Mouse (Mus musculus) small intestine, adult 2 months (tissue): ENCODE measurements around the gene Slc30a7. TPM values are rescaled to one million over a fixed set of nuclear protein-coding genes. Genes with fewer than 3 reads are reported as not detected.

Source experiments
- H3K27ac ChIP-seq: fragments of 200-500 bp; 2 replicates; pipeline ENCODE4 v1.5.1; 2012; ENCODE audit warnings: low read depth, low read length, control low read depth, inconsistent platforms; ENCODE audit not compliant: insufficient read depth
- H3K27me3 ChIP-seq: fragments of 200-500 bp; 2 replicates; pipeline ENCODE4 v1.6.1; 2012; ENCODE audit warnings: mild to moderate bottlenecking, moderate library complexity, low read length, inconsistent platforms; ENCODE audit not compliant: control insufficient read depth, insufficient read depth
- H3K36me3 ChIP-seq: fragments of 200-500 bp; 2 replicates; pipeline ENCODE4 v1.6.1; 2012; ENCODE audit warnings: mild to moderate bottlenecking, low read length, control low read depth, inconsistent platforms; ENCODE audit not compliant: control insufficient read depth, insufficient read depth
- H3K4me1 ChIP-seq: fragments of 200-500 bp; 2 replicates; pipeline ENCODE4 v1.6.1; 2012; ENCODE audit warnings: low read length, inconsistent platforms, mixed read lengths; ENCODE audit not compliant: control insufficient read depth, insufficient read depth, insufficient read length
- H3K4me3 ChIP-seq: fragments of 200-500 bp; 2 replicates; pipeline ENCODE4 v1.5.1; 2012; ENCODE audit warnings: low read depth, mild to moderate bottlenecking, control low read depth, inconsistent platforms, low read length, moderate library complexity
- CTCF ChIP-seq: fragments of 200-500 bp; IDR thresholded peaks from 2 replicates; pipeline ENCODE4 v1.5.1; 2012; ENCODE audit warnings: low read depth, mild to moderate bottlenecking, control low read depth, inconsistent platforms, low read length, moderate library complexity, mixed read lengths; ENCODE audit not compliant: insufficient replicate concordance, insufficient read length; ENCODE audit errors: extremely low read depth
- POLR2A ChIP-seq: fragments of 200-500 bp; IDR thresholded peaks from 2 replicates; pipeline ENCODE4 v1.6.1; 2012; ENCODE audit warnings: low read depth, mild to moderate bottlenecking, control low read depth, inconsistent platforms, low read length, moderate library complexity
- WGBS: fragments of 180-500 bp; shearing (Covaris S2); methylation state at CpG from one replicate; pipeline ENCODE4 v1.1.7; 2018; 5-methylcytosine and 5-hydroxymethylcytosine counted together
- polyA plus RNA-seq: library from polyadenylated mRNA; depleted of rRNA; stranded (reverse); fragments of >200 nt; gene quantifications from 2 replicates; pipeline ENCODE4 v1.2.3, GENCODE M21; 2012; rRNA removed

The Slc30a7 gene
- 3.9 and 7.8 TPM in 2 replicates for polyA plus RNA-seq

DNA sequence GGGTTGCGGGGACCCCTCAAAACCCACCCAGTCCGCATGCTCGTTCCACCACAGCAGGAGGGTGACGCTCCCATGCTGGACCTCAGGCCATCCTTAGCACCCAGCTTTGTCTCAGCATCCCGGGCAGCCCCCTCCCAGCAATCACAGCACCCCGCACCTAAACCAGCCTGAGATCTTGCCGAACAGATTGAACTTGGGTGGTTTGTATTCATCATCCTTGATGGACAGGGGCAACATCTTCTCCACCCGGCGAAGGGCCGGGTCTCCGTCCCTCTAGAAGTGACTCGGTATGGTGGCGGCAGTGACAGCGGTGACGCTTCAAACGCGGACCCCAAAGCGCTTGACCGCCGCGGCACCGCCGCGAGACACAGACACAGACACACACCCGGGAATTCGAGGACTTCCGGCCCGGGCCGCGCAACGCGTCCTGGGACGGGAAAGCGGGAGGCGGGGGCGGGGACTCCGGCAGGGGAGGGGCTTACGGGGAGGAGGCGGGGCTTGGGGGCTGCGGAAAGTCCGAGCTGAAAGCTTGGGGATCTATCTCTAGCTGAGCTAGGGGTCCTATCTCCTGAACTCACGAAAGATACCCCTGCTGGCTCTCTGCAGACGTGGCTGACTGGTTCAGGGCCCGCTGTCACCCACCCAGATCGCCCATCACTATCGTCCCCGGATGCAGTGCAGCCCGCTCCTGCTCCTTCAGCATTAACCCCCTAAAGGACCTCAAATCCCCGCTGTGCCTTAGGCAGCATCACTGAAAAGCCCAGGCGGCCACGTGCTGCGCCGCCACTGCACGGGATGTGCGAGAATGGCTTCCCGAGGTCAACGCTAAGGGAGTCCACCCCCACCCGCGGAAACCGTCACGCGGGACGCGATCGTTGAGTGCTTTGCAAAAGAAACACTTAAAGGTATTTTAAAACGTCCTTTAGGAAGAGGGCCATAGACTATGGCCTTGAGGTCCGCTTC is at the start of gene Slc30a7, which contains the start of gene Extl2:
Slc30a7 (minus strand) TSS at position 429 of the 963 bp plus-strand sequence.
Extl2 (plus strand) TSS at position 485 of the 963 bp plus-strand sequence.
- H3K4me3 ChIP-seq, result peak within 1 kb of the TSS; percentile 72
- WGBS, result under 1% methylated on average over 67 of the region's 67 CpGs
- H3K27ac ChIP-seq, result peak within 1 kb of the TSS; percentile 75
- H3K4me1 ChIP-seq, result peaks cover 2% of the 10 kb centered on the region; the same call in 1 of the 2 replicates
- H3K27me3 ChIP-seq, result no peaks in the 10 kb centered on the region
- TF ChIP-seq CTCF (no peak), POLR2A (peak; percentile 68)
- peaks cover 6% of the 10 kb centered on the region; the same call in 1 of the 2 replicates for H3K36me3 ChIP-seq

DNA sequence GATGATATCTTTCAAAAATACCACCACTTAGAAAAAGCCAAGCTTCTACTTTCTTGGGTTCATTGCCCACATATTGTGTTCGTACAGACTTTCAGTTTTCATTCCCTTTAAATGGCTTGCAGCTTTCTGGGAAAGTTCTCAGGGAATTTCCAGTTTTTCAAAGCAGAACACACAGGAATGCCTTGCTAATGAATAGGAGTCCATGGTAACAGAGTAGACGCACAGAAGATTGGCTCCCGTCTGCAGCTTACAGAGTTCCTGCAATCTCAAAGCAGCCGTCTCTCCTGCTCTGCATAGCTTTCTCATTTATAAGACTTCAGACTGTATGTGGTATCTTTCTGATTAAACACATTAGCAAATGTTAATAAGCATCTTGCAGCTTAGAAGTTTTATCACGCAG is 39.8 kb upstream of the Slc30a7 start:
- H3K4me3 ChIP-seq, result no peak overlapping the region
- H3K27me3 ChIP-seq, result no peaks in the 10 kb centered on the region; the same call in 1 of the 2 replicates
- no peaks in the 10 kb centered on the region for H3K36me3 ChIP-seq
- H3K4me1 ChIP-seq, result no peaks in the 10 kb centered on the region
- no peak overlapping the region for H3K27ac ChIP-seq
- WGBS, result 49% methylated on average over 5 of the region's 5 CpGs
- TF ChIP-seq CTCF (no peak), POLR2A (no peak)

DNA sequence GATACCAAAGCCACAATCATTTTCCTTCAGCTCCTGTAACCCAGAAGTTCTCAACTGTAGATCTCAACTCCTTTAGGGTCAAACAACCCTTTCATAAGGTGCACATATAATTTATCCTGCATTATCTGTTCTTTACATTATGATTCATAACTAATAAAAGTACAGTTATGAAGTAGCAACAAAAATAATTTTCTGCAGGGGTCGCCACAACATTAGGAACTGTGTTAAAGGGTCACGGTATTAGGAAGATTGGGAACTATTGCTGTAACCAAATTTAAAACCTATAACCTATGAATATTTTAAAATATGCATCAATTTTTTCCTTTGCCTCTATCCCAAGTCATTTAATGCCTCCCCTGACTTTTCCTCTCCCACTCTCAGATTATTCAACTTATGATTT is 38.8 kb upstream of the Slc30a7 start:
- Histone ChIP-seq H3K4me3 (no peak overlapping the region), H3K27me3 (no peaks in the 10 kb centered on the region; the same call in 1 of the 2 replicates), H3K4me1 (no peaks in the 10 kb centered on the region), H3K36me3 (no peaks in the 10 kb centered on the region), H3K27ac (no peak overlapping the region)
- WGBS, result 69% methylated on average over 2 of the region's 2 CpGs
- no peak for TF ChIP-seq POLR2A
- TF ChIP-seq CTCF, result no peak

DNA sequence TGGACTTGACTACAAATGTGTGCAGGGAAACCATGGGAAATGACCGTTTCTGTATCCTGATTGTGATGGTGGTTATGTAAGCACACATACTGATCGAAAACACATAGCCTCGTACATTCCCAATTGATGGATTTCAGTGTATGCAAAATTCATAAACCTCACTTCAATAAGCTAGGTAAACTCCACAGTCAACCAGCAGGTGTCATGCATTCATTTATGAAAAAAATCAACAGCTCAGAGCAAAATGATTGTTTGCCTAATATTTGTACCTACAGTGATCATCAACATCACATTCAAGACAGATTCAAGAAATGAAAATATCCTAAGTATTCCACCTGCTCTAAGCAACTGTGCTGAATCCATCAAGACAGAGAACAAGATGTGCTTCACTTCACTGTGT is 33.6 kb upstream of the Slc30a7 start:
- H3K27ac ChIP-seq, result no peak overlapping the region
- WGBS, result 71% methylated on average over 3 of the region's 3 CpGs
- H3K27me3 ChIP-seq, result no peaks in the 10 kb centered on the region; the same call in 1 of the 2 replicates
- TF ChIP-seq CTCF (no peak), POLR2A (no peak)
- no peaks in the 10 kb centered on the region for H3K36me3 ChIP-seq
- H3K4me1 ChIP-seq, result no peaks in the 10 kb centered on the region
- H3K4me3 ChIP-seq, result no peak overlapping the region

DNA sequence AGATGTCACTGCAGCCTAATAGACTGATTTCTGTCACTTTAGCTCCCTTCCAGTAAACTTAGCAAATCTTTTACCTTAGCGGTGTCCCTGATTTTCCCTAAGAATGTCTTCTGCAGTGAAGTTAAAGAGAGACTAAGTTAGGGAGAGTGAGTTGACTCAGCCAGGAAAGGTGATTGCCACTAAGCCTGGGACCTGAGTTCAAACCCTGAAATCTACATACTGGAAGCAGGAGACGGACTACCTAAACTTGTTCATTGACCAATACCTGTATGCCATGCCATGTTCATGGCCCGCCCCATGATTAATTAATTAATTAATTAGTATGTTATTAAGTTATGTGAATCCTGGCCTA is 26.6 kb upstream of the Slc30a7 start:
- 59% methylated on average over 3 of the region's 3 CpGs for WGBS
- H3K27ac ChIP-seq, result no peak overlapping the region
- TF ChIP-seq CTCF (no peak), POLR2A (no peak)
- no peaks in the 10 kb centered on the region for H3K36me3 ChIP-seq
- no peak overlapping the region for H3K4me3 ChIP-seq
- H3K27me3 ChIP-seq, result no peaks in the 10 kb centered on the region
- H3K4me1 ChIP-seq, result no peaks in the 10 kb centered on the region

DNA sequence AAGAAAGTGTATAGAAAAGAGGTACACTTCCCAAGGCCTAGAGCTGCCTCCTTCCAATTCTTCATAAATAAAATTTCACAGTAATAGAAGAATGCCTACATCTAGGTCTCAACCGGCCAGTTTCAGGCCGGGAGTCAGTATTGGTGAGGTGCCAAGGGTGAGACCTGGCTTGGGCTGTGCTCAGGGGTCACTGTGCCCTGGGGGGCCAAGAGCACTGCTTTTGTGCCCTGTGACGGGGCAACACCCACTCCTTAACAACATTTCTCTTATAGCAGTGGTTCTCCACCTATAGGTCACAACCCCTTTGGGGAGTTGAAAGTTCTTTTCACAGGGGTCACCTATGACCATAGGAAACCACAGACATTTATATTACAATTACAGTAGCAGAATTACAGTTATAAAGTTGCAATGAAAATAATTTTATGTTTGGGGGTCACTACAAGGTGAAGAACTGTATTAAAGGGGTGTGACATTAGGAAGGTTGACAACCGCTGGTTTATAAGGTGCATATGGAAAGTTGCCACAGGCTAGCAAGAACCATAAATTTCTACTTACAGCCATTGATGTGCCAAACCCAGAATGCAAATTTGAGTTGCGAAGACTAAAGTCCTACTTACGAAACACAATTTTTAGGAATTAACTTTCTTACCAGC is 26.1 kb upstream of the Slc30a7 start:
- TF ChIP-seq CTCF (no peak), POLR2A (no peak)
- Histone ChIP-seq H3K4me1 (no peaks in the 10 kb centered on the region), H3K4me3 (no peak overlapping the region), H3K36me3 (0 out of 2 replicates have a peak, but pooled peaks cover 1% of the 10 kb centered on the region), H3K27ac (no peak overlapping the region), H3K27me3 (no peaks in the 10 kb centered on the region)
- WGBS, result 48% methylated on average over 6 of the region's 6 CpGs
